Mouse (Mus musculus) B cell, adult 2 months (primary cell): Measurements from ENCODE around the gene Acbd3.

Experiments used
- DNase-seq, 2 experiments: peaks; one replicate each; pipeline ENCODE4 v3.0.0; 2022

Acbd3 gene

DNA sequence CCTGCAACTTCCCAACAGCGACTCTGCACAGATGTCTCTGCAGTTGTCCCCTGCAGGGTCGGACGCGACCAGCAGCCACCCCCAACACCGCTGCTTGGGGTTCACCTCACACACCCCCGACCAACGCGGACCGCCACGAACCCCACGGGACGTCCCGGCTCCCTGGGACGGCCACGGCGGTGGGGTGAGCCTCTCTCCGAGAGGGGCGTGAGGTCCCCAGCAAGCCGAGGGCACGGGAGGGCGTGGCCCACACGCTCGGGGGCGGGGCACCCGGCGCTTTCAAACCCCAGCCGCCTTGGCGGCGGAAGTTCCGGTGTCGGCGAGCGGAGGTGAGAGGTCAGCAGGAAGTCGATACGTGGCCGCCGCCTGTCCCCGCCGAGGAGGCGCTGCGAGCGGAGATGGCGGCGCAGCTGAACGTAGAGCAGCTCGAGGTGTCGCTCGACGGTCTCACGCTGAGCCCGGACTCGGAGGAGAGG is at the start of gene Acbd3:
Gene Acbd3, plus strand, starts transcription at position 340 of the 476 bp plus-strand sequence.
- peak; percentile 91 to 92 for DNase-seq

GRCm38 (mm10) chr1:180691284-180691683 is 34.6 kb upstream of the Acbd3 start:
- DNase-seq, result no peak

- peak in 1 of 2 experiments; percentile 17 for DNase-seq
These were observed 29.1 kb upstream of the Acbd3 start, which contains the start of gene Mixl1 for GRCm38 (mm10) chr1:180696626-180697352. Gene Mixl1 (minus strand): TSS chr1:180697034.

GRCm38 (mm10) chr1:180698063-180698462 is 27.8 kb upstream of the Acbd3 start:
- no peak for DNase-seq

GRCm38 (mm10) chr1:180703400-180703799 is 22.4 kb upstream of the Acbd3 start:
- no peak for DNase-seq

- no peak for DNase-seq
These were observed 18.5 kb upstream of the Acbd3 start for GRCm38 (mm10) chr1:180707368-180707767.

DNA sequence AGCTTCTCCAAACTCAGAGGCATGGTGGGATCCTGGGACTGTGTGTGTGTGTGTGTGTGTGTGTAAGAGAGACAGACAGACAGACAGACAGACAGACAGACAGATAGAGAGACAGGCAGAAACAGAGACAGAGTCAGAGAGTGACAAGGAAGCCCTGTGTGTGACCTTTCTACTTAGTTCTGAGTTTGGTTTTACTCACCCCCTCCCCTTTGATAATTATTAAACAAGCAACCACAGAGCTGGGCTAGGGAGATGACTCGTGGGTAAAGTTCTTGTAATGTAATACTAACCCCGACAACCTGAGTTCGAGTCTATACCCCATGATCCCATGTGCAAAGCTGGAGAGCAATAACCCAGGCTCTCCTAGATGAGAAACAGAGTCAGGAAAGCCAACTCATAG is 18.0 kb upstream of the Acbd3 start:
- no peak for DNase-seq

GRCm38 (mm10) chr1:180708935-180709776 is 16.7 kb upstream of the Acbd3 start:
- no peak for DNase-seq

GRCm38 (mm10) chr1:180718756-180719155 is 7.1 kb upstream of the Acbd3 start:
- DNase-seq, result no peak

- DNase-seq, result no peak
These were observed 6.4 kb upstream of the Acbd3 start for GRCm38 (mm10) chr1:180719483-180719882.

- DNase-seq, result peak; percentile 91 to 92
These were observed 5.7 kb upstream of the Acbd3 start for GRCm38 (mm10) chr1:180719951-180720689.

DNA sequence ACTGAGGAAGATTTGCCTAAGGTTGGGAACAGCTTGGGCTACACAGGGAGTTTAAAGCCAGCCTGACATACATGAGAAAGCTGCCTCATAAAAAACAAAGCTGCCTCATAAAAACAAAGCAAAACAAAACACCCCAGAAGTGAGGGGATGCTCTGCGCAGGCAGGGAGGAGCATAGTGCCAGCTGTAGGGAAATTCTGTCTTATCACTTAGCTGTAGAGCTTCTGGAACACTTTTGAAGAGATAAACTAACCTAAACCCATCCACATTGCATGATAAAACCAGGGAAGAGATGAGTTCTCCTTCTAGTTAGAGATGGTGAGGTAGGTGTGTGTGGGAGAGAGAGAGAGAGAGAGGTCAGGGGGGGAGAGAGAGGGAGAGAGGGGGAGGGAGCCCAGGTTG is 3.2 kb upstream of the Acbd3 start:
- no peak for DNase-seq

GRCm38 (mm10) chr1:180723701-180724238 is 2.1 kb upstream of the Acbd3 start:
- DNase-seq, result no peak

- DNase-seq, result no peak
These were observed 340 bp downstream of the Acbd3 start for GRCm38 (mm10) chr1:180726183-180726582.

- DNase-seq, result no peak
These were observed 3.4 kb downstream of the Acbd3 start for GRCm38 (mm10) chr1:180729231-180729630.

GRCm38 (mm10) chr1:180747827-180748226 is 22.0 kb downstream of the Acbd3 start:
- no peak for DNase-seq

DNA sequence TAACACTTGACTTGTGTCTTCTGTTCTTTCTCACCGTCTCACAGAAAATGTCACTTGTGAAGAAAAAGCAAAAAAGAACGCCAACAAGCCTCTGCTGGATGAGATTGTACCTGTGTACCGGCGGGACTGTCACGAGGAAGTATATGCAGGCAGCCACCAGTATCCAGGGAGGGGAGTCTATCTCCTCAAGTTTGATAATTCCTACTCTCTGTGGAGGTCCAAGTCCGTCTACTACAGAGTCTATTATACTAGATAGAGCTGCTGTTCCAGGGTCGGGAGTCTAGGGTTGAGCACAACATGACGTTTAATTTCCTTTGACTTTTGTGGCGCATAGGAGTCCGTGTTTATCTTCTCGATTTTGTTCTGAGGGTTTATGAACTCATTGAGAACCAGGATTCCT is 26.3 kb downstream of the Acbd3 start:
- DNase-seq, result no peak

- no peak for DNase-seq
These were observed 28.5 kb downstream of the Acbd3 start for GRCm38 (mm10) chr1:180754376-180754775.

- no peak for DNase-seq
These were observed 30.9 kb downstream of the Acbd3 start for GRCm38 (mm10) chr1:180756711-180757110.

DNA sequence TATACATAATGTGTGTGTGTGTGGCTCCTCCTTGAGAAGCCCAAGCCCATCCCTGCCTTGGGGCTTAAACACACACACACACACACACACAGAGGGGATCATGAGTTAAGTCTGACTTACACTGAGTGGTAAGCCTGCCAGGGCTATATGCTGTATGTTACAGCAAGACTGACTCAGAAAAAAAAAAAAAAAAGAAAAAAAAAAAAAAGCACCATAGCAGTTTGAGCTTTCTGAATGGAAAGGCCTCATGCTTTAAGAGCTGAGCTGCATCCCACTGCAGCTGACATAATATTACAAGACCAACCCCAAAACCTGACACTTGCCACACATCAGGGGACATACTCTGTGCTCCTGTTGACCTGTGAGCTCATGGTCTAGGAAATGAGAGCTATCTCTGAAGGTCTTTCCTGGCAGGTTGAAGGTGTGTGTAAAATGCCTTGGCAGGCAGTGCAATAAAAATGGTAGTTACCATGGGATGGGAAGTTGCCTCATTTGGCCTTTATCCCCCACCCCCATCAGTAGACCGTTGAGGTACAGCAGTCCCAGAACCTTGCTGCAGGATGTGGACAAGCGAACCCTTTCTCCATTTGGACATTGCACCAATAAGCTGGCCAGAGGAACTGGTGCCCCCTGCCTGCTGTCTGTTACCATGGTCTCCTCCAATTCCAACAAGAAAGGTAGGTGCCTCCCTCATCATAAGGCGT is 31.6 kb downstream of the Acbd3 start:
- no peak for DNase-seq

DNA sequence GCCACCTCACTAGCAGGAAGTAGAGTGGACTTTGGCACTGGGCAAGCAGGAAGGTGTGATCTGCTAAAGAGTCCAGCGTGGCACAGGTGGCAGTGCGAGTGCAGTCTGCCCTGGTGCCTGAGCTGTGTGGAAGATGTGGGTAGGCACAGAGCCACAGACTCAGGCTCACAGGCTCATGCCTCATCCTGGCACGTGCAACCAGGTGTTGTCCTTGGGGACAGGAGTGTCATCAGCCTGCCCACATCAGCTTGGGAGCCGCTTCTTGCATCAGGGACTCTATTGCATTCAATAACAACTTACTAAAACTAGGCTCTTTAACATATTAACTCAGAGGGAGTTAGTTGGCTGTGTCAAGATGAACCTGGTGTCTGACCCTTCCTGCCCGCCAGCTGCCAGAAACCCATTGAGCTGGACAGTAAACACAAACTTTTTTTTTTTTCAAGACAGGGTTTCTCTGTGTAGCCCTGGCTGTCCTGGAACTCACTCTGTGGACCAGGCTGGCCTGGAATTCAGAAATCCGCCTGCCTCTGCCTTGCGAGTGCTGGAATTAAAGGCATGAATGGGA is 32.2 kb downstream of the Acbd3 start:
- DNase-seq, result no peak

- no peak for DNase-seq
These were observed 36.3 kb downstream of the Acbd3 start for GRCm38 (mm10) chr1:180762180-180762579.
